Mouse (Mus musculus) ES-E14 (cell line): ENCODE measurements around the gene Midn. TPM values are rescaled to one million over a fixed set of nuclear protein-coding genes. Genes with fewer than 3 reads are reported as not detected.
"Not testable (repeated sequence)": the region's sequence is repeated elsewhere in the genome, so short reads cannot be mapped to it uniquely, and the experiment has no call there.

Source experiments
- DNase-seq: peaks from one replicate; pipeline ENCODE4 v3.0.0-alpha.2; 2013; ENCODE audit warnings: low read depth, low spot score
- H3K27ac ChIP-seq: 2 replicates; pipeline ENCODE4 v1.5.1; 2012; ENCODE audit warnings: low read depth, mild to moderate bottlenecking, low read length, moderate library complexity, mixed read lengths; ENCODE audit not compliant: poor library complexity, insufficient read depth, severe bottlenecking
- H3K36me3 ChIP-seq: 2 replicates; pipeline ENCODE4 v1.6.1; 2012; ENCODE audit warnings: mild to moderate bottlenecking, low read length, moderate library complexity, mixed read lengths; ENCODE audit not compliant: control insufficient read depth, poor library complexity, insufficient read depth, severe bottlenecking
- H3K4me1 ChIP-seq, 2 experiments: fragments of 150-350 bp in 1 of 2; sonication (generic) in 1 of 2; 2 replicates each; pipeline ENCODE4 v1.6.1; 2012; ENCODE audit warnings: low read length in 2 of 2, mild to moderate bottlenecking in 1 of 2, mixed read lengths in 1 of 2; ENCODE audit not compliant: control insufficient read depth in 2 of 2, insufficient read depth in 2 of 2, poor library complexity in 1 of 2
- H3K4me3 ChIP-seq, 2 experiments: fragments of 150-350 bp in 1 of 2; sonication (generic) in 1 of 2; 2 replicates each; pipeline ENCODE4 v1.5.1; 2012; ENCODE audit warnings: low read length in 2 of 2, low read depth in 1 of 2, mild to moderate bottlenecking in 1 of 2, mixed read lengths in 1 of 2; ENCODE audit not compliant: insufficient read depth in 1 of 2, poor library complexity in 1 of 2, severe bottlenecking in 1 of 2
- H3K9ac ChIP-seq: 2 replicates; pipeline ENCODE4 v1.6.1; 2012; ENCODE audit warnings: low read depth, mild to moderate bottlenecking, low read length, mixed read lengths; ENCODE audit not compliant: poor library complexity, insufficient read depth, severe bottlenecking
- H3K9me3 ChIP-seq: fragments of 150-350 bp; sonication (generic); 2 replicates; pipeline ENCODE4 v1.6.1; 2012; ENCODE audit warnings: low read depth, mild to moderate bottlenecking, low read length; ENCODE audit not compliant: control insufficient read depth, insufficient read depth
- CHD2 ChIP-seq: IDR thresholded peaks from 2 replicates; pipeline ENCODE4 v1.6.1; 2014; ENCODE audit warnings: mild to moderate bottlenecking, low read depth, low read length, inconsistent platforms
- HCFC1 ChIP-seq: IDR thresholded peaks from 2 replicates; pipeline ENCODE4 v1.6.1; 2012; ENCODE audit warnings: low read length, inconsistent platforms, borderline replicate concordance; ENCODE audit not compliant: insufficient read depth
- MAFK ChIP-seq: IDR thresholded peaks from 2 replicates; pipeline ENCODE4 v1.6.1; 2014; ENCODE audit warnings: mild to moderate bottlenecking, low read depth, low read length, inconsistent platforms; ENCODE audit not compliant: insufficient read depth
- ZC3H11A ChIP-seq: IDR thresholded peaks from 2 replicates; pipeline ENCODE4 v1.6.1; 2012; ENCODE audit warnings: low read depth, mild to moderate bottlenecking, inconsistent platforms, low read length, borderline replicate concordance
- ZNF384 ChIP-seq: IDR thresholded peaks from 2 replicates; pipeline ENCODE4 v1.6.1; 2012; ENCODE audit warnings: low read depth, low read length, inconsistent platforms
- in situ Hi-C, 2 experiments: fragments of 600-800 bp; cut with MboI; formaldehyde crosslinking; loops; one replicate each; pipeline ENCODE4 v1.15.1; 2025; ENCODE audit warnings: low sequenced_read_pairs in 2 of 2, inconsistent platforms in 1 of 2; ENCODE audit not compliant: unreplicated experiment in 2 of 2
- total RNA-seq: library from RNA; depleted of rRNA; stranded (reverse); fragments of 300-350 nt; gene quantifications from 2 replicates; pipeline ENCODE4 v1.2.3, GENCODE M21; 2012

Gene Midn
- total RNA-seq, 1 experiment, result 38.3 TPM

DNA sequence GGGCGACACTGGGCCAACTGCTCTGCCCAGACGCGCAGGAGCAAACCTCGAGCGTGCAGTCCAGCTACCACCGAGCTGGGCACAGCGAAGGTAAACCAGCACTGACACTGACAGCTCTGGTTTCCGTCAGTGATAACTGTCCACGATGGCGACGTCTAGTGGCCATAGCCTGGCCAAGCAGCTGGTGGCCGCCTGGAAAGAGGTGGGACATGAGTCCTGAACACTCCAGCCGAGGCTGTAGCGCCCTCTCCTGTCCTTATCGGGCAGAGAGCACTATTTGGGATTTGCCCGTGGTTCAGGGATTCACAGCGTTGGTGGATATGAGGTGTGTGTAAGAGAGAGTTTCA lies 16.9 kb downstream of the Midn start:
- Histone ChIP-seq H3K36me3 (peaks cover 4% of the 10 kb centered on the region), H3K4me1 (peaks cover 11 to 32% of the 10 kb centered on the region in 2 experiments), H3K9me3 (no peaks in the 10 kb centered on the region), H3K4me3 (peak overlapping the region; percentile 20 to 44; a peak in 2 of 4 replicates), H3K9ac (no peak overlapping the region), H3K27ac (no peak overlapping the region)
- in situ Hi-C loops, result no loop called here
- TF ChIP-seq ZC3H11A, result peak; percentile 98
- TF ChIP-seq HCFC1, result peak; percentile 69; the same call in 1 of the 2 replicates
- TF ChIP-seq ZNF384, result 0 out of 2 replicates have a peak, but pooled peaks have one; percentile 23
- no peak for TF ChIP-seq CHD2
- 0 out of 2 replicates have a peak, but pooled peaks have one; percentile 9 for TF ChIP-seq MAFK
- DNase-seq, result peak; percentile 85

DNA sequence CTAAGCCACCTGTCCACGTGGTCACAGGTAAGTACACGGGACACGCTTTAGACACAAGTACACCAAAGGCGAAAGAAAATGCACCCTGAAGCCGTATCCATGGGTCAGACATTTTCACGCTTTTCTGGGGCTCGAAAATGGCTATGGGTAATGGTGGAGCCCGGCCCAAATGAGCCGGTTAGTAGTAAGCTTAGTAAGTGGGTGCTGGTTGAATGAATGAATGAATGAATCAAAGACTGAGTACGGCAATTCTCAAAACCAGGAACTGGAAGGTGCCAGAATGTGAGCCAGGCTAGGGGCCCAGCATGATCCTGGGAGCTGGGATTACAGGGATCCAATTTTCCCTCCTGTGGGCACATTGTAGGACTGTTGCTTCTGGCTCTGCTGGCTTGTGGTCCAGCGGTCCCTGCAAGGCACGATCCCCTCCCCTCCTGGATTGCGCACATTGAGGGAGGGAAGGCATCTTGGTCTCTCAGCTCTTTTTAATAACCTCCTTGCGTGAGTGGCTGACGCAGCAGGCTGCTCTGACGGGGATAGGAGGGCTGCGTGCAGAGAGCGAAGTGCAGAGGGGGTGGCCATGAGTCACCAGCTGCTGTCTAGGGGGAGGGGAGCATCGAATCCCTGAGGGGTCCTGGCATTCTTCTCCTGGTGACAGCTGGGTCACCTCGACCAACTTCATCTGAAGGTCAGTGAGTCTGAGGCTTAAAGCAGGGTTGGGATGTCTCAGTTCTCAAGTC lies 17.5 kb downstream of the Midn start, which contains the start of gene Cirbp:
Gene Cirbp, plus strand, starts transcription at position 594 of the 737 bp plus-strand sequence.
- TF ChIP-seq HCFC1 (no peak), CHD2 (no peak), MAFK (no peak), ZC3H11A (no peak), ZNF384 (no peak)
- peaks cover 11 to 38% of the 10 kb centered on the region in 2 experiments for H3K4me1 ChIP-seq
- no peak within 1 kb of the TSS for H3K9ac ChIP-seq

DNA sequence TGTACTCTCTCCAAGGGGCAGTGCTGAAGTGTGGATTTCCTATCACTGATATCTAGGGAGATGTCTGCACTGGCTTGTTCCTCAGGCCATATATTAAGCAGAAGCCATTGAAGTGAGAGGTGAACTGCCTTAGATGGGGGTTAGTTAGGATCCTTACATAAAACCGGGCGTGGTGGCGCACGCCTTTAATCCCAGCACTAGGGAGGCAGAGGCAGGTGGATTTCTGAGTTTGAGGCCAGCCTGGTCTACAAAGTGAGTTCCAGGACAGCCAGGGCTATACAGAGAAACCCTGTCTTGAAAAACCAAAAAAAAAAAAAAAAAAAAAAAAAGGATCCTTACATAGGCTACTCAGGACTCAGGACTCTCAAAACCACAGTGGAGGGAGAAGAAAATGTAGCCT lies 18.1 kb downstream of the Midn start:
- H3K9me3 ChIP-seq, H3K9ac ChIP-seq, DNase-seq, H3K4me3 ChIP-seq, in situ Hi-C loops, H3K27ac ChIP-seq: not testable (repeated sequence)
- Histone ChIP-seq H3K4me1 (peaks cover 13 to 41% of the 10 kb centered on the region in 2 experiments), H3K36me3 (peaks cover 14% of the 10 kb centered on the region)

More for the DNA sequence above, 17.5 kb downstream of the Midn start, which contains the start of gene Cirbp:
- Histone ChIP-seq H3K4me3 (peak within 1 kb of the TSS; percentile 20 to 44; a peak in 2 of 4 replicates), H3K36me3 (peaks cover 10% of the 10 kb centered on the region), H3K9me3 (no peaks in the 10 kb centered on the region), H3K27ac (no peak within 1 kb of the TSS)
- in situ Hi-C loops, result no loop called here
- DNase-seq, result no peak

DNA sequence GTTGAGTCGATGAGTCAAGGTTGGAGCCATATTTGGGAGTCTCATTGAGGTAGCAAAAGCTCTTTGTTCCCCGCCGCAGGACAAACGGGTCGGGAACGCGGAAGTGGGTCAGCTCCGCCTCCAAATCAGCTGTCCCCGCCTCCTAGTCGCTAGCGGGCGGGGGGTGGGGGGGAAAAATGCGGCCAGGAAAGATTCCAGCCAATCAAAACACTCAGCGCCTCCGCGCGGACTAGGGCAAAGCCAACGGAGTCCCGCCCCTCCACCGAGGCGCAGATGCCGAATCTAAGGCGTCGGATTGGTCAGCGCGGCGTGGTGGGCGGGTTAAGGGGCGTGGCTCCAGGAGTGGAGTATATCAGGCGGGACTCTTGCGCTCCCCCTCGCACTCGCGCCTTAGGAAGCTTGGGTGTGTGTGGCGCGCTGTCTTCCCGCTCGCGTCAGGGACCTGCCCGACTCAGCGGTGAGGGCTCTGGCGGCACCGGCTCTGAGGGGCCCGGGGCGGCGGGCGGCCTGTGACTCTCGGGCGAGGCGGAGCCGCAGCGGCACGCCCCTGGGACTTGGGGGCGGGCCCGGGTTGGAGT lies 19.5 kb downstream of the Midn start:
- Histone ChIP-seq H3K9me3 (no peaks in the 10 kb centered on the region), H3K9ac (peak overlapping the region; percentile 98), H3K27ac (peak overlapping the region; percentile 98), H3K4me3 (peak overlapping the region; percentile 71 to 87), H3K4me1 (peaks cover 9 to 35% of the 10 kb centered on the region in 2 experiments), H3K36me3 (peaks cover 24% of the 10 kb centered on the region)
- in situ Hi-C loops, result no loop called here
- peak; percentile 97 for DNase-seq
- TF ChIP-seq HCFC1, result 0 out of 2 replicates have a peak, but pooled peaks have one; percentile 9
- no peak for TF ChIP-seq ZC3H11A
- no peak for TF ChIP-seq MAFK
- no peak for TF ChIP-seq ZNF384
- no peak for TF ChIP-seq CHD2
